Mouse (Mus musculus) lung, embryonic 16.5 days (tissue): ENCODE data around the gene Xrcc6. TPM values are rescaled to one million over a fixed set of nuclear protein-coding genes. Genes with fewer than 3 reads are reported as not detected.
"Not testable (repeated sequence)": the region's sequence is repeated elsewhere in the genome, so short reads cannot be mapped to it uniquely, and the experiment has no call there.

ENCODE experiments used
- ATAC-seq: fragments of 200-750 bp; cut with Nextera tagmentation; 2 replicates; pipeline ENCODE4 v1.8.0; 2017; ENCODE audit warnings: low read depth, mild to moderate bottlenecking, moderate library complexity
- H3K27ac ChIP-seq: fragments of 300-500 bp; sonication (generic); 2 replicates; pipeline ENCODE4 v1.5.1; 2014; ENCODE audit warnings: mild to moderate bottlenecking, control low read depth, low read length
- H3K27me3 ChIP-seq: fragments of 300-500 bp; sonication (generic); 2 replicates; pipeline ENCODE4 v1.6.1; 2014; ENCODE audit warnings: low read depth, low read length, mixed read lengths; ENCODE audit not compliant: control insufficient read depth, insufficient read depth
- H3K36me3 ChIP-seq: fragments of 300-500 bp; sonication (generic); 2 replicates; pipeline ENCODE4 v1.6.1; 2014; ENCODE audit warnings: low read length; ENCODE audit not compliant: control insufficient read depth, insufficient read depth
- H3K4me1 ChIP-seq: fragments of 300-500 bp; sonication (generic); replicated peaks from 2 replicates; pipeline ENCODE4 v1.6.1; 2014; ENCODE audit warnings: low read length, mixed read lengths; ENCODE audit not compliant: control insufficient read depth, insufficient read depth
- H3K4me2 ChIP-seq: fragments of 300-500 bp; sonication (generic); 2 replicates; pipeline ENCODE4 v1.6.1; 2014; ENCODE audit warnings: low read depth, low read length, control low read depth
- H3K4me3 ChIP-seq: fragments of 300-500 bp; sonication (generic); 2 replicates; pipeline ENCODE4 v1.5.1; 2014; ENCODE audit warnings: mild to moderate bottlenecking, low read length, control low read depth
- H3K9ac ChIP-seq: fragments of 300-500 bp; sonication (generic); 2 replicates; pipeline ENCODE4 v1.6.1; 2014; ENCODE audit warnings: low read length, control low read depth
- H3K9me3 ChIP-seq: fragments of 300-500 bp; sonication (generic); 2 replicates; pipeline ENCODE4 v1.6.1; 2016; ENCODE audit warnings: low read length; ENCODE audit not compliant: control insufficient read depth
- WGBS: fragments of 180-500 bp; shearing (Covaris S2); extraction: QIAGEN DNeasy Blood & Tissue Kit; methylation state at CpG from one replicate; pipeline ENCODE4 v1.1.7; 2014; 5-methylcytosine and 5-hydroxymethylcytosine counted together
- polyA plus RNA-seq: library from polyadenylated mRNA; unstranded; fragments of >200 nt; fragmentation: Nextera tagmentation; extraction: Ambion mirVana; gene quantifications from 2 replicates; pipeline ENCODE4 v1.2.1, GENCODE M21; 2015

The Xrcc6 gene
- polyA plus RNA-seq, 1 experiment from 2014 or later, result 72.0 TPM

DNA sequence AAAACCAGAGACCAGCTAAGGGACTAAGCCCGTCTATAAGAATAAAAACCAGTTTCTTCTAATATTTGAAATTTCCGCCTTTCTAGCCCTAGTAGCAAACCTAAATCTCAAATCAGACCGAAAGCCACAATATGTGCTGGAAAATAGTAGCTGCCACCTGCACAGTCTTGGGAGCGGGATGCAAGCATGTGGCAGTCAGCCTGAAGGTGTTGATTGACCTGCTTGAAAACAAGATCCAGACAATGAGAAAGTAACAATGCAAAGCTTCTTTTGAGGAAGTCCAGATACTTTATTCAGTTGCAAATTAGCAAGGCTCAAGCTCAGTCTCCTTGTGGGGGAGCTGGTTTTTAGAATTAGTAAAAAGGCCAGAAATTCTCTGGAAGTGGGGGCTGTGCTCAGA, 17.1 kb upstream of the Xrcc6 start:
- not testable (repeated sequence) for H3K4me1 ChIP-seq, H3K36me3 ChIP-seq, H3K4me3 ChIP-seq, H3K27ac ChIP-seq, H3K9ac ChIP-seq, H3K4me2 ChIP-seq, ATAC-seq, H3K27me3 ChIP-seq, H3K9me3 ChIP-seq
- 91% methylated on average over 4 of the region's 4 CpGs for WGBS

DNA sequence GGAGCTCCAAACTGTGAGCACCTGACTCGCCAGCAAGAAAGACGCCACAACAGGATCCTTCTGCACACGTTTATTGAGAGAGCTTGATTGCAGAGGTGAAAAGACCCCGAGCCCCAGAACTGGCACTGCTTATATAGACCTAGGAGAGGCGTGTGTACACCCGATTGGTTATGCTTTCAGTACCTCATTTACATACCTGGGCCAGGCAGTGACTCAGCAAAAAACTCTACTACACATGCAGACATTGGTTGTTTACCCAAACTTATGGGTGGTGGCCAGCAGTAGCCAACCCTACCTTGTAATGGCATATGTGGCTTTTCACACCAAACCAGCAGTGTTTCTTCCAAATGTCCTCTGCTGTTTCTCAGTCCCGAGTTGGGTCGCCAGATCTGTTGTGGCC, 12.5 kb upstream of the Xrcc6 start:
- H3K27me3 ChIP-seq, H3K27ac ChIP-seq, H3K4me3 ChIP-seq, H3K9ac ChIP-seq, H3K9me3 ChIP-seq, H3K4me1 ChIP-seq, H3K4me2 ChIP-seq, ATAC-seq, H3K36me3 ChIP-seq: not testable (repeated sequence)
- WGBS, result 90% methylated on average over 8 of the region's 8 CpGs

DNA sequence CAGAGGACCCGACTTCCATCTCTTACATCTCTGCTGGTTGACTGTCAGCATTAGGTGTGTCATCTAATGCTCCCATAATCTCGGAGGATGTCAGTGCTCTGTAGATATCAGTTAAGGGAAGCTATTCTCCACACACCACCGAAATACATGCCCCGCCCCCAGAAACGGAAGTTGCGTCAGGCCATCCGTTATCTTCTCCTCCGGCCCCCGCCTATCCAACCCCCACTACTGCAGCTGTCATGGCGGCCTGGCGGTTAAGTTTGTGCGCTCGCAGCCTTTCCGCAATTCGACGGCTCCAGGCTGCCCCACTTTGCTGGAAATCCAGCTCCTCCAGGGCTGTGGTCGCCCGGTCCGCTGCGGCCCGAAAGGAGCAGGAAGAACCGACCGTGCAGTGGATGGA, 7.3 kb upstream of the Xrcc6 start, which contains the start of gene 1700029P11Rik:
1700029P11Rik (plus strand) TSS at position 220 of the 400 bp plus-strand sequence.
- ATAC-seq, result no peak
- Histone ChIP-seq H3K4me3 (no peak within 1 kb of the TSS), H3K9ac (no peak within 1 kb of the TSS), H3K36me3 (no peaks in the 10 kb centered on the region), H3K27ac (no peak within 1 kb of the TSS), H3K9me3 (no peaks in the 10 kb centered on the region), H3K4me1 (no peaks in the 10 kb centered on the region), H3K27me3 (no peaks in the 10 kb centered on the region), H3K4me2 (no peak within 1 kb of the TSS)
- WGBS, result 88% methylated on average over 23 of the region's 23 CpGs

DNA sequence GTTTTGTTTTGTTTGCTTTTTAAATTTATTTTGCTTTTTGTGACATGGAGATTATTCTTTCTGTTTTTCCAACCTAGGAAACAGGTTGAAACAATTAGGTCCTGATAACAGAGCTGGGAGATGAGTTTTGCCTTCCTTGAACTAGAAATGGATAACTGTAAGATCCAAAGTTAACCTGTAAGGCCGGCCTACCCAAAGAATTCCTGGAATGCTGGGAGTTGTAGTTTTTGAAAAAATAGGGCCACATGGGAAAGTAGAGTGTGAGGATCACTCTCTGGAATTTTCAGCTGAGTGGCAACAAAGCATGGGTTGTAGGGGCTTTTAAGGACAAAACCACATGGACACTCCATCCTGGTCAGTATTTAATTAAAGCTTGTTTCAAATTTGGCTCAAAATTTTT, 5.5 kb upstream of the Xrcc6 start:
- no peak for ATAC-seq

DNA sequence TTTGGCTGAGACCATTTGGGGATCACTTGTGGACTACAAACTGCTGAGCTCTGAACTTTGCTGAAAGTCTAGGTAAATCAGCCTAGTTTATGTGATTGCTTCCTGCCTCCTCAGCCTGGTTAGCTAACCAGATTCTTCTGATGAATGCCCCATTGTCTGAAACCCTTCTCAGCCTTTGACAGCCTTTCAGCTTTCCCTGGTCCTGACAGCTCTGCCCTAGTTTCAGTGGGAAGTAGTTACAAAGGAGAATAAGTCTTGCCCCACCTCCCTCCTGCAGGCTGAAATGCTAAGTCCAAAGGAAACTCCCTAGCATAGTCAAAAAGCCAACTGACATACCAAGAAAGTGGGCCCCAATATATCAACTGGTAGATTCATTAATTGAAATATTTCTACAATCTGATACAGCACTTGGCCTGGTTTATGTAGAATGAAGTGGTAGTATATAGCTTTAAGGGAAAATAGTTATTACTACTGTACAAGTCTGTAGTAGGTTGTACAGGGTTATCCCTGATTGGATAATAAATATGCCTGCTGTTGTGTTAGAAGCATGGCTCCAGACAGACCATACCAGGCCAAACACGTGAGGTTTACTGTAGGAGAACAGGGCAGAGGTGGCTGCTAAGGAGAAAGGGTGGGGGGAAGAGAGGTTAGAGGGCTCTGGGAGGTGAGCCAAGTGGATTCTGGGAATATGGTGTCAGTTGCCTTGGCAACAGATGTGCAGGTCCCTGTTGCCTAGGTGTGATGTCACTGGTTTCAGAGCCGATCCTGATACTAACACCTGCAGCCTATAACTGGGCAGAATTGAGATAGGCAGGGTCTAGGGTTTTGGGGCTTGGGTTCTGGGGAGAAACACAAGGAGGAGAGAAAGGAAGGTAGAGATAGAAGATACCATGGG, 2.1 kb upstream of the Xrcc6 start:
- H3K4me3 ChIP-seq, result no peak overlapping the region
- no peak for ATAC-seq
- H3K9ac ChIP-seq, result no peak overlapping the region

More for the DNA sequence above, 5.5 kb upstream of the Xrcc6 start:
- Histone ChIP-seq H3K4me3 (no peak overlapping the region), H3K27ac (no peak overlapping the region), H3K4me2 (no peak overlapping the region), H3K9me3 (no peaks in the 10 kb centered on the region), H3K4me1 (no peaks in the 10 kb centered on the region), H3K27me3 (no peaks in the 10 kb centered on the region), H3K36me3 (no peaks in the 10 kb centered on the region), H3K9ac (no peak overlapping the region)
- WGBS, result 34% methylated on average over 1 of the region's 1 CpGs

DNA sequence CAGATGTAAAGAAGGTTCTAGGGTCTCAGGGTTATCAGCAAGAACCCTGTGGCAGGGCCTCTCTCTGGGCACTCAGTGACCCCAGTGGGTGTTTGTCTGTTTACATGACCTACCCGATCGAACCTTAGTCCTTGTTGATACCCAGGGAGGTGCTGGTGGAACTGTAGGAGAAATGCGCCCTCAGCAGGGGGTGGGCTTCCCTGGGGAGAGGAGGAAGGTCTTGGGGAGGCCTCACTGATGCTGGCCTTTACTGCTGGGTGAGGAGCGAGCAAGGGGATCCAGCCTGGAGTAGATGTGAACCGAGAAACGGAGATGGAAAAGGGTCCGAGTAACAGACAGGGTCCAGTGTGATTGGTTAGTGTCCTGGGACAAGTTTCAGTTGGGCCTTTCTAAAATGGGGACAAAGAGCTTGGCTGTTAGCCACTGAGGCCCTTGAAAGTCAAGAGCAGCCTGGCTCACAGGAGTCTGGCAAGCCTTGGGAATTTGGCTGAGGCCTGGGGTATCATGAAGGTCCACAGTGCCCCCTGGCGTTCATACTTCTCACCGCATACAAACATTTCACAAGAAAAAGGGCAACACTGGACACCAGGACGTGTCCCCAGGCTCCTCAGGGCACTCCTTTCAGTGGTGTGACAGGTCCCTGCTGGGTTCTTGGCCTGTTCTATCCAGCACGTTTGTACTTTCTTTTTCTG, 1.9 kb downstream of the Xrcc6 start:
- peak; percentile 90 for ATAC-seq
- Histone ChIP-seq H3K27ac (no peak overlapping the region), H3K9ac (peak overlapping the region; percentile 31; the same call in 1 of the 2 replicates), H3K9me3 (no peaks in the 10 kb centered on the region), H3K4me2 (no peak overlapping the region), H3K4me3 (no peak overlapping the region), H3K27me3 (no peaks in the 10 kb centered on the region), H3K36me3 (no peaks in the 10 kb centered on the region), H3K4me1 (peaks cover 4% of the 10 kb centered on the region; the same call in 1 of the 2 replicates)
- 25% methylated on average over 11 of the region's 11 CpGs for WGBS

More for the DNA sequence above, 2.1 kb upstream of the Xrcc6 start:
- Histone ChIP-seq H3K4me1 (peaks cover 4% of the 10 kb centered on the region; the same call in 1 of the 2 replicates), H3K27me3 (no peaks in the 10 kb centered on the region), H3K27ac (no peak overlapping the region; the same call in 1 of the 2 replicates), H3K36me3 (no peaks in the 10 kb centered on the region), H3K4me2 (no peak overlapping the region), H3K9me3 (no peaks in the 10 kb centered on the region)
- 60% methylated on average over 2 of the region's 2 CpGs for WGBS

DNA sequence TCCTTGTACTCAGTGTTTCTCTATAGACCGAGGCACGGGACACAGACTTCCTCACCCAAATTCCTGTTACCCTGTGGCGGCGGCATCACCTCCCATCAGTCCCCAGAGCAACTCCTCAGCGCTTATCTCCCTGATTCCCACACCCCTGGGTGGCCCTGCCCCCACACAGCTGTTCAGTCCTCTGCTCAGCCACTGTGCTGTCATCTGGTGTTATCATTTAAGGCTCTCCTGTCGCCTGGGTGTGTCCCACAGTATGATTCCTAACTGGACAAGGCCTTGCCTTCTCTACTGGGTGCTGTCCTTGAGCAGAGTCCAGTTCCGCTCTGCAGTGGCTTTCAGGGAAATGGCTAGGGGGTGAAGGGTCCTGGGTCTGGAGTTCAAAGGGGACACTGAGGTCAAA, 2.9 kb downstream of the Xrcc6 start:
- Histone ChIP-seq H3K4me3 (no peak overlapping the region), H3K36me3 (no peaks in the 10 kb centered on the region), H3K4me1 (peaks cover 4% of the 10 kb centered on the region; the same call in 1 of the 2 replicates), H3K27me3 (no peaks in the 10 kb centered on the region), H3K9me3 (no peaks in the 10 kb centered on the region), H3K27ac (no peak overlapping the region), H3K9ac (no peak overlapping the region), H3K4me2 (no peak overlapping the region)
- ATAC-seq, result no peak
- WGBS, result 46% methylated on average over 7 of the region's 7 CpGs

DNA sequence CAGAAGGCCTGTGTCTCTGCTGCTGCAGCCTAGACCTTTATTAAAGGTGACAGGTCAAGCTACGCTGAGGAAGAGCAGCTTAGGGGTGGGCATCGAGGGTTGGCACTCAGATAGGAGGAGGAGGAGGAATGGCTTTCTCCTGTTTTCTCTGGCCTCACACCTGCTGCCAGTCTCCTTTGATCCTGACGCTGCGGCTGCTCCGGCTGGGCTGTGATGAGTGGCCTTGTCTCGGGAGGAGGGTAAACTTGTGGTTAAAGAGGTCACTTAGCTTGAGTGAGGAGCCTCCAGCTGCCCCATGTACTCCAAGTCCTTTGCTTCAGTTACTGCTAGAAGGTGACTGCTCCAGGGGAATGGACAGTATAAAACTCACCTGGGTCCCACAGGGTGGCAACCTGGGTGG, 6.4 kb downstream of the Xrcc6 start:
- WGBS, result 48% methylated on average over 6 of the region's 6 CpGs

DNA sequence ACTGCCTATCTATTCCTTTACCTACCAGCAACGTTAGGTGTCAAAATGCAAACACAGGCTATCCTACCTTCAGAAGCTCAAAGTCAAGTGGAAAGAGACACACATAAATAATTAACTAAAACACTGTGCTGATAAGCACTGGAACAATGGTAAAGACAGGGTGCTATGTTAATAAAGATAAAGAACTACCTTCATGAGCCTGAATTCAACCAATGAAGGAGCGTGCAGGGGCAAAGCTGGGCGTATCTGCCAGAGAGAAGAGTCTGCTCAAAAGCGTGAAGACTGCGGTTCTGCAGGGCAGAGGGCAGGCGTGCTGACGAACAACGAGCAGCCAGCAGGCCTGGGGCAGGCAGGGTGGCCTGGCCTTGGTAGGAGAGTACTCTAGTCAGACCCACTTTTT, 16.6 kb downstream of the Xrcc6 start:
- Histone ChIP-seq H3K4me3 (no peak overlapping the region), H3K9ac (no peak overlapping the region), H3K9me3 (no peaks in the 10 kb centered on the region)

More for the DNA sequence above, 6.4 kb downstream of the Xrcc6 start:
- no peak for ATAC-seq
- H3K27ac ChIP-seq, result no peak overlapping the region
- peaks cover 4% of the 10 kb centered on the region; the same call in 1 of the 2 replicates for H3K4me1 ChIP-seq
- no peak overlapping the region for H3K4me2 ChIP-seq
- no peak overlapping the region for H3K9ac ChIP-seq
- H3K9me3 ChIP-seq, result no peaks in the 10 kb centered on the region
- no peak overlapping the region for H3K4me3 ChIP-seq
- no peaks in the 10 kb centered on the region for H3K27me3 ChIP-seq
- peaks cover 8% of the 10 kb centered on the region; the same call in 1 of the 2 replicates for H3K36me3 ChIP-seq

More for the DNA sequence above, 16.6 kb downstream of the Xrcc6 start:
- H3K36me3 ChIP-seq, result peaks cover 2% of the 10 kb centered on the region
- 71% methylated on average over 8 of the region's 8 CpGs for WGBS
- H3K4me2 ChIP-seq, result no peak overlapping the region
- H3K4me1 ChIP-seq, result no peaks in the 10 kb centered on the region
- no peak overlapping the region for H3K27ac ChIP-seq
- no peak for ATAC-seq
- H3K27me3 ChIP-seq, result no peaks in the 10 kb centered on the region
